Mouse (Mus musculus) forebrain, embryonic 10.5 days (tissue): Measurements from ENCODE around the gene Mier2. TPM values are rescaled to one million over a fixed set of nuclear protein-coding genes. Genes with fewer than 3 reads are reported as not detected.

Experiments used
- DNase-seq: peaks from one replicate; pipeline ENCODE4 v3.0.0-alpha.2; 2017; ENCODE audit warnings: low spot score; ENCODE audit errors: extremely low spot score
- H3K27ac ChIP-seq: fragments of 300-500 bp; sonication (generic); 2 replicates; pipeline ENCODE4 v1.5.1; 2016; ENCODE audit warnings: mild to moderate bottlenecking
- H3K27me3 ChIP-seq: fragments of 300-500 bp; sonication (generic); 2 replicates; pipeline ENCODE4 v1.6.1; 2016; ENCODE audit warnings: mild to moderate bottlenecking; ENCODE audit not compliant: poor library complexity, severe bottlenecking
- H3K36me3 ChIP-seq: fragments of 300-500 bp; sonication (generic); replicated peaks from 2 replicates; pipeline ENCODE4 v1.6.1; 2016; ENCODE audit warnings: mild to moderate bottlenecking, moderate library complexity
- H3K4me1 ChIP-seq: fragments of 300-500 bp; sonication (generic); 2 replicates; pipeline ENCODE4 v1.6.1; 2016
- H3K4me3 ChIP-seq: fragments of 300-500 bp; sonication (generic); 2 replicates; pipeline ENCODE4 v1.5.1; 2016; ENCODE audit warnings: mild to moderate bottlenecking, moderate library complexity
- H3K9me3 ChIP-seq: fragments of 300-500 bp; sonication (generic); 2 replicates; pipeline ENCODE4 v1.6.1; 2016; ENCODE audit warnings: mild to moderate bottlenecking, moderate library complexity
- WGBS: fragments of 180-500 bp; shearing (Covaris S2); methylation state at CpG from one replicate; pipeline ENCODE4 v1.1.7; 2016; 5-methylcytosine and 5-hydroxymethylcytosine counted together
- polyA plus RNA-seq: library from polyadenylated mRNA; unstranded; fragments of >200 nt; fragmentation: Nextera tagmentation; extraction: Ambion mirVana; gene quantifications from 2 replicates; pipeline ENCODE4 v1.2.1, GENCODE M21; 2016

The Mier2 gene
- polyA plus RNA-seq, 1 experiment from 2014 or later = 65.0 TPM

DNA sequence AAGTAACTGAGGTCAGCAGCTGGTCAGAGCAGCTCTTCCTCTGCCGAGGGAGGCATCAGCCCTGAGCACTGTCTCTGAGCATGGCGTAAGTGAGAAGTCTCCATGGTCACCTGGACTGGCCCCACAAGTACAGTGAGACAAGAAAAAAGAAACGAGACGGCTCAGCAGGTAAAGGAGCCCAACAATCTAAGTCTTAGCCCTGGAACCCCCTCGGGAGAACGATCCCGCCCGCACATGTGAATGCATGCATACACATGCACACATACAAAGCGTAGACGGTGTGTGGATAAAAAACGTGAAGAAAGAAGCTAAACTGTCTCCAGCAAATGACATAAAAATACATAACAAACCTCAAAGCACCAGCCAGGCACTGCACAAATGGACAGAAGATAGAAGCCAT, 8.5 kb downstream of the Mier2 start:
- 90% methylated on average over 11 of the region's 11 CpGs for WGBS

DNA sequence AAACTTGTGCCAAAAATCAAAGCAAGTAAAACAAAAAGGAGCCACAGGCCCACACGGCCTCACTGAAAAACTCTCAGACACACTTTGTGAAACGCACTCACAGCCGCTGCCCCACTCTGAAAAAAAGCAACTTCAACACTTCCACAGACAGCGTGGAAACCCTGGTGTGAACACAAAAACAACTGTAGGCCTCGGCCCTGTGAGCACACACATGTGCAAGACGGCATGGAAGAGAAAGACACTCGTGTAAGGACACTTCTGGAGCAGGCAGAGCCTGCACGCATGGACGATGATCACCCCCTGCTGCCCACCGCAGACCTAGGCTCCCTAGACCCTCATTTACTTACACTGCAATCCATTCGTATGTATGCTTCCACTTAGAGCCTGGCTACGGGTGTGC, 9.1 kb downstream of the Mier2 start:
- H3K9me3 ChIP-seq = no peaks in the 10 kb centered on the region
- no peak overlapping the region for H3K4me3 ChIP-seq
- H3K4me1 ChIP-seq = no peaks in the 10 kb centered on the region
- no peaks in the 10 kb centered on the region for H3K27me3 ChIP-seq
- peaks cover 100% of the 10 kb centered on the region for H3K36me3 ChIP-seq
- no peak overlapping the region for H3K27ac ChIP-seq
- DNase-seq = no peak
- WGBS = 95% methylated on average over 12 of the region's 12 CpGs

More for the DNA sequence above, 8.5 kb downstream of the Mier2 start:
- no peak overlapping the region for H3K4me3 ChIP-seq
- DNase-seq = no peak
- peaks cover 100% of the 10 kb centered on the region for H3K36me3 ChIP-seq
- H3K27ac ChIP-seq = no peak overlapping the region
- no peaks in the 10 kb centered on the region for H3K9me3 ChIP-seq
- peaks cover under 1% of the 10 kb centered on the region for H3K4me1 ChIP-seq
- H3K27me3 ChIP-seq = no peaks in the 10 kb centered on the region

DNA sequence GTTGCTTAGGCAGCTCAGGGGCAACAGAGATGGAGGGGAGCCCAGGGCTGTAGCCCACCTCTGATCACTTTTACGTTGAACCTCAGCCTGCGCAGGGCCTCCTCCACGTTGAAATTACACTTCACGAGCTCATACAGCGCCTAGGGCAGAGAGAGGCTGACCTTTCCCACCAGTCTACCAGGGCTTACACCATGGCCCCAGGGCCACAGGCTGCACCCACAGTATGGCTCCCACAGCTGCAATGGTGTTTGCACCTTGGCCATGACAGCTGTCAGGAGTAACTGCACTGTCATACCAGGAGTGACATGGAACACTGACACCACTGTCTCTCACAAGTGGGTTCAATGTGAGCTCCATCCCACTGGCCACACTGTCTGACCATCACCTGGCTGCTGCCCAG, 10.4 kb downstream of the Mier2 start:
- no peak for DNase-seq
- 95% methylated on average over 5 of the region's 5 CpGs for WGBS
- Histone ChIP-seq H3K4me3 (no peak overlapping the region), H3K4me1 (no peaks in the 10 kb centered on the region), H3K36me3 (peaks cover 100% of the 10 kb centered on the region), H3K9me3 (no peaks in the 10 kb centered on the region), H3K27me3 (no peaks in the 10 kb centered on the region), H3K27ac (no peak overlapping the region)

DNA sequence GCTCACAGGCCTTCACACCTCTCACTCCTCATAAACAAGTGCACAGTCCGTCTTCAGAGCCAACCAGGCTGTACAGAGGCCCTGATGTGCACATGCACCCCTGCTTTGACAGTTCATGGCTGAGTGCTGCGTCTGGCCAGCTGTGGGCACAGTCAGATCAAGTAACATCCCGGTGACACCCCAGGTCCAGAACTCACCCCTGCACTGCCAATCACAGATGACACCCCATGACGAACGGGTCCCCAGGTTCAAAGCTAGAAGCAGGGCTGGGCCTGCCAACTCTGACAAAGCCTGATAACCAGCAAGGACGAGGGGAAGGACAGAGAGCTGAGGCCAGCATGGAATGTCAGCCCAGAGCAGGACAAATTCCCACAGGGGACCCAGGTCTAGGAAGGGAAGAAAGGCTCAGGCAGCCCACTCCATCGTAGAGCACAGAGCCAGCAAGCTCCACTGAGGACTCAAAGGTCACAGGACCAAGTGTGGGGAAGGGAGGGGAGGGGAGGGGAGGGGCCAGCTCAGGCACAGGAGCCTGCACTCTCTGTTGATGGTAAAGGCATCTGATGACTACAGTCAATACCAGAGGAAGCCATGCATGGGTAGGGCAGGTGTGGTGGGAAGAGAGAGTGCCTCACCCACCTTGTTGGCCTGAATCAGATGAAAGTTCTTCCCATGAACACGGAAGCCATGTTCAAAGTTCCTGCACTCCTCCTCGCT, 11.0 kb downstream of the Mier2 start:
- no peak overlapping the region for H3K4me3 ChIP-seq
- no peaks in the 10 kb centered on the region for H3K27me3 ChIP-seq
- H3K4me1 ChIP-seq = no peaks in the 10 kb centered on the region
- WGBS = 91% methylated on average over 9 of the region's 9 CpGs
- no peak for DNase-seq
- peaks cover 100% of the 10 kb centered on the region for H3K36me3 ChIP-seq
- H3K27ac ChIP-seq = no peak overlapping the region
- H3K9me3 ChIP-seq = no peaks in the 10 kb centered on the region

DNA sequence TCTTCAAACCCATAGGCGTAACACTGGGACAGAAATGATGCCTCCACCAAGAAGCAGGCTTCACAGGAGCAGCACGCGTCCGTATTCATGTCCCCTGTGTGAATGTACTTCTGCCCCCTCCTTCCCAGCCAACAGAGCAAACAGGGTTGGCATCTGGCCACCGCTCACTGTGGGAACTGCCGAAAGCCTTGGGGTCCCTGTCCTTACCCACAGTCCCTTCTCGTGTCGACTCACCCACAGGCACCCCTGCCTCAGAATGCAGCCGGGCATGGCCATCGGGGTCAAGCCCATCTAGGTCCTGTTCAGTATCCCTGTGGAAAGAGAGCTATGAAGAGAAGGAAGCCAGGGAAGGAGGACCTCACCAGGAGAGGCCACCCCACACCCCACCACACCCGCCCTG, 12.8 kb downstream of the Mier2 start:
- Histone ChIP-seq H3K9me3 (no peaks in the 10 kb centered on the region), H3K4me3 (no peak overlapping the region), H3K27ac (no peak overlapping the region), H3K27me3 (no peaks in the 10 kb centered on the region), H3K4me1 (no peaks in the 10 kb centered on the region), H3K36me3 (peaks cover 100% of the 10 kb centered on the region)
- DNase-seq = peak; percentile 7
- WGBS = 93% methylated on average over 11 of the region's 11 CpGs

DNA sequence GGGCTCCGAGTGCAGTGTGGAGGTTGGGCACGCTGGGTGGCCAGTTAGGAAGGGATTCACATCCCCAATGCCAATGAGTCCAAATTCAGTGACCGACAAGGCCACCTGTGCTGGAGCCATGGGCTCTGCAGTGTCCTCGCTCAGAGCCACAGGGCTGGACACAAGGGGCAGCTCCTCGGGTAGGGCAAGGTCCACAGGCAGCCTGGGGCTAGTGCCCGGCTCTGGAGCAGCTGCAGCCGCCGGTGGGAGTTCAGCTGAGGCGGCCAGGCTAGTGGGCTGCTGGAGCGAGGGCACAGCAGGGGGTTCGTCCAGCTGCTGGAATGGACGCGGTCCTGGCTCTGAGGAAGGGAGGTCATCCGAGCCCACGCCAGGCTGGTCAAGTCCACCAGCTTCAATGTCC, 13.5 kb downstream of the Mier2 start:
- Histone ChIP-seq H3K36me3 (peaks cover 94% of the 10 kb centered on the region), H3K27me3 (no peaks in the 10 kb centered on the region), H3K9me3 (no peaks in the 10 kb centered on the region), H3K27ac (no peak overlapping the region), H3K4me3 (no peak overlapping the region), H3K4me1 (no peaks in the 10 kb centered on the region)
- 83% methylated on average over 15 of the region's 15 CpGs for WGBS
- DNase-seq = peak; percentile 13

DNA sequence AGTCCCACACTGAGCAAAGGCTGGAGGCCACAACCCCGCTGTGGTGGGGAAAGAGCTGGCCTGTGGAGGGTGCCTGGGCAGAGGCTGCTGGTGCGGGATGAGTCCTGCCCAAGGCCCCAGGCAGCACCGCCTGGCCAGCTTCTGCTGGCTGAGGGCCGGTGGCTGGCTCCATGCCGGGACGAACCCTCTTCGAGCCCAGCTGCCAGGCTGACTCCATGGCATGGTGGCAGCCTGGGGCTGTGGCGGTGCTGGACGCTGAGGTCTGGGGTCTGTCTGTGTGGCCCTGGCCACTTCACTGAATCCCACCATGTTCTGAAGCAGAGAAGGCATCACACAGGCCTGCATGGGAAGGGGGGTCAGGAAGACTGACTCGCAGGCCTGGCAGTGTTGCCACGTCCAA, 14.3 kb downstream of the Mier2 start:
- no peak overlapping the region for H3K27ac ChIP-seq
- no peak for DNase-seq
- WGBS = 96% methylated on average over 11 of the region's 11 CpGs
- H3K27me3 ChIP-seq = no peaks in the 10 kb centered on the region
- H3K9me3 ChIP-seq = no peaks in the 10 kb centered on the region
- H3K36me3 ChIP-seq = peaks cover 86% of the 10 kb centered on the region
- H3K4me1 ChIP-seq = no peaks in the 10 kb centered on the region
- no peak overlapping the region for H3K4me3 ChIP-seq

DNA sequence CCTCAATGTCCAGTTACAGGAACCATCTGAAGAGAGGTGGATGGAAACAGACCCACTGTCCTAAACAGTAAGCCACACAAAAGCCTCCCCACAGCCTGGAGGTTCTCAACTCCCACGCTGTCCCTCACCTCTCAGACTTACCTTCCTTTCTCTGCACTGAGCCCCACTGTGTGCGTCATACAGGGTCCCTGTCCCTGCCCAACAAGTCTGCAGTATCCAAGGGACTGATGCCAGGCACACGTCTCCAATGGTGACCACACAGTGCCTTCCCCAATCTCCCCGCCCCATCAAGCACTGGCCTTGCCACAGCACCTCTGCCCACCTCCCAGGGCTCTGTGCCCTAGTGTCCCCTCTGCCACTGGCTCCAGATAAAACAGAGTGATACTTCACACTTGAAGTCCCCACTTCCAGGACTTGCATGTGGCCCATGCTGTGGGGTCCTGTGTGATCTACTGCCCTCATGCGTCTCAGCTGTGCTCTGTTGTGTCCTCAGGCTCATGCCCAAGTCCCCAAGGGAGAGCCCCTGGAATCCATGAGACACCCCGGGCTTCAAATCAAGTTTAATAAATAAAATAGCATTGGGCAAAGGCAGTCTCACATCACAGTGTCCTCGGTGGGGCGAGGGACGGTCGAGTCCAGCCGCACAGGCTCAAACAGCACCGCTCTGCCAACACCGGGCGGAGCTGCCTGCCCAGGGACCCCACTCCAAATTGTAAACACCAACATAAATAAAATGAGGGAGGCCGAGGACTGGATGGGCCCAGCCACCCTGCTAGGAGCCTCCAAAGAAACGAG, 15.1 kb downstream of the Mier2 start:
- peak; percentile 10 for DNase-seq
- Histone ChIP-seq H3K36me3 (peaks cover 78% of the 10 kb centered on the region), H3K27me3 (peaks cover 4% of the 10 kb centered on the region; the same call in 1 of the 2 replicates), H3K4me1 (no peaks in the 10 kb centered on the region), H3K4me3 (no peak overlapping the region), H3K27ac (no peak overlapping the region), H3K9me3 (no peaks in the 10 kb centered on the region)
- 94% methylated on average over 16 of the region's 16 CpGs for WGBS

DNA sequence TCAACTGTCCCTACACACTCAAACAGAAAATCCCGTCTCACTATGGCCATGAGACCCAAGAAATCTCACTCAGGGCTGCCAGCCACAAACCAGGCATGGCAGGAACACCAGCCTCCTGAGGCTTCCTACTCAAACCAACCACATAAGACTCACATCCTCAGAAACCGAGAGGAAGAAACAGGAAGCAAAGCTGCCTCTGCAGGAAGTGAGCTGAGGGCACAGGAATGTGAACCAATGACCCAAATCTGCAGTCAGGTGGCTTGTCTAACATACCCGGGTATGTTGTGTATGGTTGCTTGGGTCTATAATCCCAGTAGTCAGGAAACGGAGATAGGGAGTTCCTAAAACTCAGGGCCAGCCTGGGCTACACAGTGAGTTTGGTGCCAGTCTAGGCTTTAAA, 16.1 kb downstream of the Mier2 start:
- H3K4me3 ChIP-seq = no peak overlapping the region
- H3K9me3 ChIP-seq = no peaks in the 10 kb centered on the region
- no peak for DNase-seq
- WGBS = 78% methylated on average over 4 of the region's 4 CpGs
- peaks cover 68% of the 10 kb centered on the region for H3K36me3 ChIP-seq
- H3K4me1 ChIP-seq = peaks cover 3% of the 10 kb centered on the region
- H3K27me3 ChIP-seq = peaks cover 11% of the 10 kb centered on the region; the same call in 1 of the 2 replicates
- H3K27ac ChIP-seq = no peak overlapping the region

DNA sequence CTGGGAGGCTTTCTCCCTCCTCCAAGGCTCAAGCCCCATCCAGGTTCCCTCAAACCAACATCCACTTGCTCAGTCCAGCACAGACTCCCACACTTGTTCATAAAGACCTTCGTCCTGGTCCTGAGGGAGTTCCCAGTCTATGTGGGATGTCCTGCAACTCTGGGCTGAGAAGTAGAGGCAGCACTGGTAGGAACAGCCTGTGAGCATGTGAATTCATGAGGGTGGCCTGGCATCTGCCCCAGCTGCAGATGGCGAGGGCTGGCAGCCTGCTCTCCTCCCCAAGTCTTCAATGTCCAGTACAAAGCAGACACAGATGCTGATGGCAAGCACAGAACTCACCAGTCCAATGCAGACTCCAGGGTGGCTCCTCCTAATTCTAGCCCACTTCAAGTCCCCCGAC, 16.7 kb downstream of the Mier2 start:
- 86% methylated on average over 3 of the region's 3 CpGs for WGBS
- Histone ChIP-seq H3K36me3 (peaks cover 62% of the 10 kb centered on the region), H3K27ac (no peak overlapping the region), H3K4me1 (peaks cover 9% of the 10 kb centered on the region), H3K27me3 (peaks cover 11% of the 10 kb centered on the region; the same call in 1 of the 2 replicates), H3K9me3 (no peaks in the 10 kb centered on the region), H3K4me3 (no peak overlapping the region)
- DNase-seq = no peak

DNA sequence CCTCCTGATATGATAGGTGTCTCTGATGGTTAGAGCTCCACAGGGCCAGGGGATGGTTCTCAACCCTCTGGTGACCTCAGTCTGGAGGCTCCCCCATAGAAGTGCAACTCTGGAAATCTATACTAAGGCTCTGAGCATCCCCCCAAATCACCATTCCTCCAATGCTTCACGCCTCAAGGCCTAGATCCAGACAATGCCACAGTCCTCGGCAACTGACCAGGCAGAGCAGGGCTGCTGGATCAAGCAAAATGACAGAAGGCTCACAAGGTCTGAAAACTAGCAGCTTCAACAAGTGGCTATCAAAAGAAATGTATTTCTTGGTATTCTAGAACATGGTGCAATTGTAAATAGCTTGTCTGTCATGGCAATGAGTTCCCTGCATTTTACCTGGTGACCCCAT, 17.2 kb downstream of the Mier2 start:
- Histone ChIP-seq H3K36me3 (peaks cover 57% of the 10 kb centered on the region), H3K27me3 (peaks cover 11% of the 10 kb centered on the region; the same call in 1 of the 2 replicates), H3K27ac (no peak overlapping the region), H3K4me1 (peaks cover 14% of the 10 kb centered on the region), H3K4me3 (no peak overlapping the region), H3K9me3 (no peaks in the 10 kb centered on the region)
- WGBS = 83% methylated on average over 2 of the region's 2 CpGs
- peak; percentile 9 for DNase-seq

DNA sequence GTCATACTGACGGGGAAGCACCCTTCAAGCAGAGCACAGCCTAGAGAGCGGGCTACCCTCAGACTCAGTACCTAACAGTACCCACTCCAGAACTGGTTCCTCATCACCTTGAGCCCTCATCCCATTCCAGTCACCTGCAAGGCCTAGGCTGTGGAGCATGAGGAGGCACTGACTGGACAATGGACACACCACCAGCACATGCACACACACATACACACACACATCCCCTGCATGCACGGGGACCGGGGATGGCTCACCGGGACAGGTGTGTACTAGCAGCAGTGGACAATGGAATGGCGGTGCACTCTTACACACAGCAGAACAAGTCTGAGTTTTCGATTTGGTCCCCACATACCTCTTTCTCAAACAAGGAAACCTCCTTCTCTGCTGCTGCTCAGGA, 17.7 kb downstream of the Mier2 start:
- H3K27me3 ChIP-seq = peaks cover 11% of the 10 kb centered on the region; the same call in 1 of the 2 replicates
- H3K4me1 ChIP-seq = peaks cover 19% of the 10 kb centered on the region
- no peak overlapping the region for H3K4me3 ChIP-seq
- no peak overlapping the region for H3K27ac ChIP-seq
- peak; percentile 8 for DNase-seq
- H3K9me3 ChIP-seq = no peaks in the 10 kb centered on the region
- WGBS = 90% methylated on average over 7 of the region's 7 CpGs
- peaks cover 52% of the 10 kb centered on the region for H3K36me3 ChIP-seq

DNA sequence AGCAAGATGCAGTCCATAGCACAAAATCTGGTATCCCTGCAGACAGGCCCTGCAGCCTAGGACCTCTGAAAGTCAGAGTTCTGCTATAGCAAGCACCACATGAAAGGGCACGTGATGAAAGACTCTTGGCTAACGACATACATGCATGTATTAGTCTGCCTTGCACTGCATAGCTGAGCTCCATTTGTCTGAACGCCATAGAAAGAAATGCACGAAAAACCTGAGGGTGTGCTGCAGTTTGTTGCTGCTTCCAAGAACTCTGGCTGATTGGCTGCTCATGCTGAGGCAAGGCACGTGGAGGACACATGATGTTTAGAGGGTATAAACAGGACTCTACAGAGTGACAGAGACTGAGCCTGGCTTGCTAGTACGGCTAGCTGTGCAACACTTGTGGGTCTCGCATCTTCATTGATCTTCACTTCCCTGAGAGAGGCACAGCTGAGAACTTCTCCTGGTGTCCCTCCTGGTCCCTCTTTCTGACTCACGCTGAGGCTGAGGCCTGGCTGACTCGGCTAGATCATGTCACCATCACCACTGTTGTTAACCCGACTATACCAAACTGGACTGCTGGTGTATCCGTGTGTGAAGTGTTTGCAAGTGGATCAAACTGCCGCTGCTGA, 18.4 kb downstream of the Mier2 start:
- Histone ChIP-seq H3K27ac (no peak overlapping the region), H3K9me3 (no peaks in the 10 kb centered on the region), H3K27me3 (peaks cover 11% of the 10 kb centered on the region; the same call in 1 of the 2 replicates), H3K4me3 (no peak overlapping the region), H3K36me3 (peaks cover 45% of the 10 kb centered on the region), H3K4me1 (peaks cover 25% of the 10 kb centered on the region)
- DNase-seq = peak; percentile 13
- 84% methylated on average over 12 of the region's 12 CpGs for WGBS
